Mouse (Mus musculus) brain, embryonic 14.5 days (tissue): ENCODE measurements around the gene Dnlz. TPM values are rescaled to one million over a fixed set of nuclear protein-coding genes. Genes with fewer than 3 reads are reported as not detected.

ENCODE experiments used
- DNase-seq: peaks from one replicate; pipeline ENCODE4 v3.0.0-alpha.2; 2011; ENCODE audit warnings: low read depth
- CTCF ChIP-seq: fragments of 200-500 bp; IDR thresholded peaks from 2 replicates; pipeline ENCODE4 v1.5.1; 2012; ENCODE audit warnings: inconsistent platforms, mild to moderate bottlenecking, moderate library complexity, borderline replicate concordance; ENCODE audit not compliant: insufficient read depth, insufficient read length; ENCODE audit errors: extremely low read depth
- POLR2A ChIP-seq: fragments of 200-500 bp; IDR thresholded peaks from 2 replicates; pipeline ENCODE4 v1.6.1; 2012; ENCODE audit warnings: mild to moderate bottlenecking, inconsistent platforms, borderline replicate concordance; ENCODE audit not compliant: poor library complexity, insufficient read depth, insufficient read length, severe bottlenecking; ENCODE audit errors: extremely low read depth
- polyA plus RNA-seq: library from polyadenylated mRNA; depleted of rRNA; stranded (reverse); fragments of >200 nt; gene quantifications from 2 replicates; pipeline ENCODE4 v1.2.3, GENCODE M21; 2012

The Dnlz gene
- polyA plus RNA-seq, 1 experiment: 31.0 TPM

DNA sequence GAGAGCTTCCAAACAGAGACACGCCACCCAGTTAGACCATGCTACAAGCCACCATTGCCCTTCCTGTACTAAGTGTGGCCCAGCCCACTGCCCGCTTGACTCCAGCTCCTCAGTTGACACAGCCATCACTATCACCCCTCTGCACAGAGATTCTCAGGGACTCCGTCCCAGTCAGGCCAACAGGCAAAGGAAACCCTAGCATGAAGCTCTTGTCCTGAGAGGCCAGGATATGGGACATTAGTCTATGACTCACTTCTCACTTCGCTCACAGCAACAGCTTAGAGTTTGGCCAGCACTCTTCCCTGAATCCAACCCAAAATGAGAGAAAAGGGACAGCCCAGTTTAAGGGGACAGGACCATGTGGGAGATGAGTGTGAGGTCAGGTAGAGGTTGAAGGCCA, 2.5 kb upstream of the Dnlz start:
- TF ChIP-seq POLR2A (no peak), CTCF (no peak)
- DNase-seq: no peak

DNA sequence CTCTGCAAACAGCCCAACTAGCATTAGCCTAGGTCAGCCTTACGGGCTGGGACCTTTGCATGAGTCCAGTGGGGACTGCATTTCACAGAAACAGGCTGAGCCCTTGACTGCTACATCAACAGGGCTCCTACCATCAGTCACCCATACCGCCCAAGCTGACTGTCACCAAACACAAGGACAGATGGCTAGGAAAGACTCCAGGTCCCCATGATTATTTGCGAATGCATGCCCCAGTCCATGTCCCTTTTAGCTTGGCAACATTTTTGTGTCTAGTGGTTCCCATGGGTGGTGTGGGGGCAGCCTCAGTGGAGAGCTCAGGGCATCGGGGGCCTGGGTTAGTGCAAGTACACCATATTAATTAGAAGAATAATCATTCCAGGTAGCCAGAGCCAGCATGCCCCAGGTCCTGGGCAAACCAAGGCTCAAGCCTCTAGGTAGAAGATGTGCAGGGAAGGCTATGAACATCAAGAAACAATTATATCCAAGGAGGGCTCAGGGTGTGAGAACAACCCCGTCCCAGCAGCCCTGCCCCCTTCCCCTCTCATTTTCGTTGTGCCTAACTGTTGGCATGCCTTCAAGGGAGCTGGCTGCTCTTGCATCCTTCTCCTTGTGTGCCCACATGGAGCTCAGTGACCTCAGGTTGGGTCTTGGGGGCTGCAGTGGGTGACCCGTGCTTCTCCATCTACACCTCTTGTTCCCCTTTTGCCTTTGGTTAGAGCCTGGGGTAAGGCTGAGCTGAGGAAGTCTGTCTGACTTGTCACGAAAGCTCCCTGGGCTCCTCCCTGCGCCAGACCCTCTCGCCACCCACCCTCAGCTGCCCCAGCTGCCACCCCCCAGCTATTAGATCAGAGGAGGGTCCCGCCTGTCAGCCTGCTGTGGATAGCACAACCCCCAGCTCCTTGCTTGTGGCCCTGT, 1.4 kb upstream of the Dnlz start:
- no peak for DNase-seq
- TF ChIP-seq POLR2A (no peak), CTCF (no peak)

DNA sequence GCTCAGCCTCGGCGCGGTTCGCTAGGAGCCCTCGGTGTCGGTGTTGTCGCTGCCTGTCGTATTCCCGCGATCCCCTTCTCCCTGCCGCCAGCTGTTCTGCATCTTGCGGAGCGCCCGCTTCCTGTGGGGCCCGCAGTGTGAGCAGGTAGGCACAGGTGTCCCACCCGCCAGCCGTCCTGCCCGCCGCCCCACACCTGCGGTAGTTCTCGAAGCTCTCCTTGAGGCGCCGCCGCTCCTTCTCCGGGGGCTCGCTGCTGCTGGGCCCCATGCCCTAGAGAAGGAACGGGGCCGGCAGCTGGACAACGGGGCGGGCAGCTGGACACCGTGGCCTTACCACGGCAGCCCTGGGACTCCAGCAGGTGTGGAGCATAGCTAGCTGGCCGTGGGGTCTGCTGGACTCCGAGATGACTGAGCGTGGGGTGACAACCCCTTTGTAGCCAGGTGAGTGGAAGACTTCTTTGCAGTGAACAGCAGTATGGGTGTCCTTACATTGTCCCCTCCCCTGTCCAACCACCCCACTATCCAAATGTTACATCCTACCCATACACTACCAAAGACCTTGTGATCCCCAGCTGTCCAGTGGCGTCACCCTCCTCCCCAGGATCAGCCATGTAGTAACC, 491 bp upstream of the Dnlz start:
- TF ChIP-seq POLR2A: no peak
- TF ChIP-seq CTCF: no peak
- DNase-seq: no peak

DNA sequence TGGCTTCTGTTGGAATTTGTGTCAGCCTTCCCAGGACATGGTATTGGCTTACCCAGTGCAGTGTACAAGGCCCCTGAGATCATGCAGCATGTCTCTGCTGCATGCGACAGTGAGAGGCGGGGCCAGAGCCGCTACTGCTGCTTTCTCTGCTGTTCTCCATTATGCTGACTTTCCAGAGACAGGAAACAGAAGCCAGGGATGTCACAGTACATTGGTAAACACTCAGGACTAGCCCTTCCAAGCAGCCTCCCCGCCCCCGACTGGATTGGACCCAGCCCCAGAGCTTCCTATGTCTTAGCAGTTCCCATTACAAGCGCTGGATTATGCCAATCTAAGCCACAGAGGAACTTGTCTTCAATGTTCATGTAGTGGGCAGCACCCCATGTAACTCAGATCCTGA, 3.7 kb downstream of the Dnlz start:
- DNase-seq: no peak
- TF ChIP-seq CTCF (no peak), POLR2A (no peak)

DNA sequence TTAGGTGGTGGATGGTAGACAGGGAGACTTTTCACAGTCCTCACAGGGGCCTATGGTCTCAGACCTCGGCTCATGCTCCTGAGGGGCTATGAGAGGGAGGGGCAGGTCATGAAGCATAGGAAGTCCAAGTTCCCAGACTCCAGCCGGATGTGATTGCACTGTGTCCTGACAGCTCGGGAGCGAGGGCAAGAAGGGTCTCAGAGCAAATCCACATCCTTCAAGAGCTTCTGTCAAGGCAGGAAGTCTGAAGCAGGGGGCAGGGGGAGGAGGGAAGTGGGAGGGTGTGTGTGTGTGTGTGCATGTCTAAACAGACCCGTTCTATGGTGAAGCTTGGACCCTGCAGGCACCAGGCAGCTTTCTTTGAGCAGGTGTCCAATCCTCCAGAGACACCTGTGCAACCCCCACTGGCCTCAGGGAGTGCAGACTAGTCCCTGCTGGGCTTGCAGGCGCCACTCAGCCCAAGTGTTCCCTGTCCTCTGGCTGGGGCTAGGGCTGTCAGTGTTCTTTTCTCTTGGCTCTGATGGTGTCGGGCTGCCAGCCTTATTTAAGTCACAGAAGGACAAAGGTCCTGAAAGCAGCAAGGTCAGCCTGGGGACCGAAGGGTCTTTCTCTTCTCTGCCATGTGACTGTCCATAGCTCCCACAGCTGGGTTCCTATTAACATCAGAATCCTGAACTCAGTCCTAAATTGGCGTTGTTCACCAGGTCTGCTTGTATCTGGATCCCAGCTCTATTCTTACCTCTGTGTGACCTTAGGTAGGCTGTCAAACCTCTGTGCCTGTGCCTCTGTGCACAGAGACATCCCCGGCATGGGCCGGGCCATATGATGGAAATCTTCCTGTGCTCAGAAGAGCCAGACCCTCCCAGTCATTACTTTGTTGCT, 9.1 kb downstream of the Dnlz start:
- TF ChIP-seq POLR2A (no peak), CTCF (no peak)
- DNase-seq: no peak

DNA sequence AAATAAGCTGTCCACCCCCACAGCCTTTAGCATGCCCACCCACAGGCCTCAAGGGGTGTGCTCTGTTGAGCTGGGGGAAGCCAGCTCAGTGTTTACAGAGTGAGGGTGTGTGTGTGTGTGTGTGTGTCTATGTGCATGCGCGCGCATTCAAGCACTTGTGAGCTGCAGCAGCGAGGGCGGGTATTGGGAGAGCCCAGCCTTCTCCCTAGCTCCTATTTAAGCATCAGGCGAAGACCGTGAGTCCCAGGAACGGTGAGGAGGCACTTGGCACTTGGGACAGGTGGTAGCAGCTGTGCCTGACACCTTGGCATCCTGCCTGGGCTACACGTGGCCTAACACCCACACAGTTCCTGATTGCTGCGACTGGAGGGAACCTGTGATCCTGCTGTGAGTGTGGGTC, 9.9 kb downstream of the Dnlz start:
- peak; percentile 53 for DNase-seq

DNA sequence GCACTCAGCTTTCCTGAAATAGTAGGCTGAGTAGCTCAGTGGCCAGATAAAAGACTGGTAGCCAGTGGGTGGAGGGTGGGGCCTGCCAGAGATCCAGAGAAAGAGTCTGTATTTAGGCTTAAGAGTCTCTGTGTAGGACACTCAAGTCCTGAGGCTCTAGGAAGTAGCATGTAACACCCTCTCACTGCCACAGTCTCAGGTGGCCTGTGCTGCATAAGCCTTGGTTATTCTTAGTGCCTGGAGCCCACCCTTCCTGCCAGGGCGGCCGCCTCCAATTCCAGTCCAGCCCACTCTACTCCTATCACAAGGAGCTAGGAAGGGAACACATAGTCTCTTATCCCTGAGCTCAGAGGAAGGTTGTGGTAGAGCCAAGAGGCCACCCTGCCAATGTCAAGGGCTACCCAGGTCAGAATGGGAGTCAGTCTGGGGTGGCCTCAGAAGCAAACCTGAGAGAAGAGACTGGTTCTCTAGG, 10.4 kb downstream of the Dnlz start:
- TF ChIP-seq POLR2A (no peak), CTCF (no peak)
- no peak for DNase-seq

More for the DNA sequence above, 9.9 kb downstream of the Dnlz start:
- no peak for TF ChIP-seq POLR2A
- no peak for TF ChIP-seq CTCF

DNA sequence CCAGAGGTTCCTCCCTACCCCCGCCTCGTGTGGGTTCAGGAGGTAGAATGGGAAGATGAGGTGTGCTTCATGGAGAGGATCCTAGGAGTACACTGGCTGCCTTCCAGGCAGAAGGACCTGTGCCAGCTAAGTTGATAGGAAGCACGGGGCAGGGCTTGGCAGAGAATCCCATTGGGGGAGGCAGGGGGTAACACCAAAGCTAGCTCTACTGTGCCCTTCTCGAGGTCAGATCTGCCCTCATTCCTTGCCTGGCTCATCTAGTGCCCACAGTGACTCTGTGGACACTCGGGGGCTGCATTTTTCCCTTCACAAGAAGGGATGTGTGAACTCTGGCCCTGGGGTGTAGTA, 12.7 kb downstream of the Dnlz start:
- no peak for DNase-seq
- TF ChIP-seq POLR2A (no peak), CTCF (no peak)

DNA sequence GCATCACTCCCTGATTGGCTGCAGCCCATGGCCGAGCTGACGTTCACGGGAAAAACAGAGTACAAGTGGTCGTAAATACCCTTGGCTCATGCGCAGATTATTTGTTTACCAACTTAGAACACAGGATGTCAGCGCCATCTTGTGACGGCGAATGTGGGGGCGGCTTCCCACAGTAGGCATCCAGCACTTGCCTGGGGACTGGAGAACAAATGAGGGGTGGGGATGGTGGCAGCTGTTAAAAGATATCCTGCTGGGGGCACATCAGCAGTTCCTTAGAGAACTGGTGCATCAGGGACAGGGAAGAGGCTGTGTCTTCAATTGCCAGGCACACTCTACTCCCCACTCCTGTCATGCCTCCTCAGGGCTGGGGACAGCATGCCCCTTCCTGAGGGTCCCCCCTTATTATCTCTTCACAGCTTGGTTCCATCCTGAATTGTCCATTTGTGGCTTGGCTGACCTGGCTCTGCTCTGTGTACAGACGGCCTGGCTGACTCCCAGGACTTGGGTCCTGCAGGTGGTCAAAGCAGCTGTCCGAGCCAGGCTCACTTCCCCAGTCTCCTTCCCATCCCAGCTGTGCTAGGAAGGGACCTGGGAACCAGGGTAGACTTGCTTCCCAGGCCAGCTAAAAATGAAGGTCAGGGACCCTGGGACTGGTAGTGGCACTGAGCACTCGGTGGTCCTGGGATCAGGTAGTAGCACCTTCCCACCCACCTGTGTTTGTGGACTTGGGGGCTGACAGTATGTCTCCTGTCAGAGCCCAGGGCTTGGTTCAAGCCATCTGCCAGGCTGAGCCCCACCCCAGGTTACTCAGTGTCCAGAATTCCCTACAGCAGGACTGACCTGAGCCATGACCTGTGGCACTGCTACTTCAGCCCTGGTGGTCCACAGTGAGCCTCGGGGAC, 13.4 kb downstream of the Dnlz start:
- DNase-seq: no peak
- no peak for TF ChIP-seq CTCF
- TF ChIP-seq POLR2A: no peak

DNA sequence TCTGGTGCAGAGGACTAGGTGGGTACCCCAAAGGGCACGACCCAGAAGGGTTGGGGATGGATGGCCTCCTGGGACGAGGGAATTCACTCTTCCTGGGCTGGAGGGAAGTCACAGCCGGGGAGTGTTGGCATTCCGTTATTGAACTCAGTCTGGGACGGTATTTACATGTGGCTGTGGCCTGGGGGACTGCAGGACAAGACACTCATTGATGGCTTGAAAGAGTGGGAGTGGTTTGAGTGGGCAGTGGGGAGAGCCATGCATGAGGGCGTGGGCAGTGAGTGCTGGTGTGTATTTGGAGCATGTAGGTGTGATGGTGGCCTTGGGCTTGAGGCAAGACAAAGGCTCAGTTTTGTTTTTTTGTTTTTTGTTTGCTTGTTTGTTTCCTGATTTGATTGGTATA, 21.2 kb downstream of the Dnlz start:
- no peak for TF ChIP-seq POLR2A
- TF ChIP-seq CTCF: no peak
- no peak for DNase-seq
